Mouse (Mus musculus) CD4-positive, CD25-positive, alpha-beta regulatory T cell (primary cell): ENCODE data around the gene Tpi1. TPM values are rescaled to one million over a fixed set of nuclear protein-coding genes. Genes with fewer than 3 reads are reported as not detected.

Experiments
- polyA plus RNA-seq: library from polyadenylated mRNA; unstranded; fragments of 100-300 nt; shearing (Covaris generic); gene quantifications from one replicate; pipeline ENCODE4 v1.2.1, GENCODE M21; 2017

The Tpi1 gene
- polyA plus RNA-seq: 94.6 TPM

DNA sequence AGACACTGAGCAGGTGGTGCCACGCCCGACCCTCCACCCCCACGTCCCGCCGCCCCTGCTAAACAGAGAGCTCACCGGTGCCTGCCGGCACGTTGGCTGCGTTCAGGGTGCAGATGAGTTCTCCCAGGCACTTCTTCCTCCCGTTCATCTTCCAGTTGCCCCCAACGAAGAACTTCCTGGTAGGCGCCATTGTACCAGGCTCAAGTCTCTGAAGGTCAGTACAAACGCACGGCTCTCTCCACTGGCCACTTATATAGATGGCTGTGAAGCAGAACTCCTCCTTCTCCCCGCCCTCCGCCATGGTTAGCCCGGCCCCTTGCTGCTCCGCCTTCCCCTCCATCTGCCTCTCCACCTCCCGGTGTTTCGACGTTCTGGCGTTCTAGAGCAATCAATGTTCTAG, at the start of gene Tpi1:
Gene Tpi1 (minus strand): TSS at position 364 of the 400 bp plus-strand sequence.

DNA sequence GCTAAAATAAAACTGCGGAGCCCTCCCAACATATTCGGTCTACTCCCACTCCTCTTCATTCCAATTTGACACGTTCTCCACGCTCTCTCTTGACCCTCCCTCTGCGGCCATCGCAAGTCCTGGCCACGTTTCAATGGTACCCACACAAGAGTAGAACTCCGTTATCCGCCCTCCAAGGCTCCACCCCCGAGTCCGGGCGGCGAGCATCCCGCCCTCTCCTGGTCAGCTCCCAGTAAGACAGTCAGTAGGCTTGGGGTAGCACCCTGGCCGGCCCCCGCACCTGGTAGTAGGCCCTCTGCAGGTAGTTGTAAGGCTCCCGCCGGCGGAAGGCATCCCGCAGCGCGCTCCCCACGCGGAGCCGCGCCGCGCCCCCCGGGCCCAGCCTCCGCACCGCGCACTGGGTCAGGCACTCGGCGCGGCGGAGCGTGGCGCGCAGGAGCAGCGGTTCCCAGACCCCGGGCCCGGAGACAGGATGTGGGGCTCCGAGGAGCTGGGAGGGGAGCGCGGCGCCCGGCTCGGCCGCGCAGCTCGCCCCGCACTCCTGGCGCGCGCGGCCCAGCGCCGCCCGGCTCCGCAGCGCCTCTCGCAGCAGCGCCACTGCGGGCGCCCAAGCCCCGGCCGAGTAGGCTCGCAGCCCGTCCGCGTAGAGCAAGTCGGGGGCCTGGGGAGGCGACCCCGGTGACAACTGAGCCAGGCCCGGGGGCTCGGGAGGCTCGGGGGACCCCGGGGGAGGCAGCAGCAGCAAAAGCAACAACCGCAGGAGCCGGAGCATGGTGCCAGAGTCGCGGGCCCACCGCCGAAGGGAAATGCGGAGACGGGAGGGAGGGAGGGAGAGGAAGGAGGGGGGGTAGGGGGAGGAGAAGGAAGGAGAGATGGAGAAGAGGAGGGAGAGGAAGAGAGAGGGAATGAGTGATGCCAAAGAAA, 43.1 kb upstream of the Tpi1 start, which contains the start of gene P3h3:
Gene P3h3 (minus strand): TSS at position 837 of the 924 bp plus-strand sequence.

DNA sequence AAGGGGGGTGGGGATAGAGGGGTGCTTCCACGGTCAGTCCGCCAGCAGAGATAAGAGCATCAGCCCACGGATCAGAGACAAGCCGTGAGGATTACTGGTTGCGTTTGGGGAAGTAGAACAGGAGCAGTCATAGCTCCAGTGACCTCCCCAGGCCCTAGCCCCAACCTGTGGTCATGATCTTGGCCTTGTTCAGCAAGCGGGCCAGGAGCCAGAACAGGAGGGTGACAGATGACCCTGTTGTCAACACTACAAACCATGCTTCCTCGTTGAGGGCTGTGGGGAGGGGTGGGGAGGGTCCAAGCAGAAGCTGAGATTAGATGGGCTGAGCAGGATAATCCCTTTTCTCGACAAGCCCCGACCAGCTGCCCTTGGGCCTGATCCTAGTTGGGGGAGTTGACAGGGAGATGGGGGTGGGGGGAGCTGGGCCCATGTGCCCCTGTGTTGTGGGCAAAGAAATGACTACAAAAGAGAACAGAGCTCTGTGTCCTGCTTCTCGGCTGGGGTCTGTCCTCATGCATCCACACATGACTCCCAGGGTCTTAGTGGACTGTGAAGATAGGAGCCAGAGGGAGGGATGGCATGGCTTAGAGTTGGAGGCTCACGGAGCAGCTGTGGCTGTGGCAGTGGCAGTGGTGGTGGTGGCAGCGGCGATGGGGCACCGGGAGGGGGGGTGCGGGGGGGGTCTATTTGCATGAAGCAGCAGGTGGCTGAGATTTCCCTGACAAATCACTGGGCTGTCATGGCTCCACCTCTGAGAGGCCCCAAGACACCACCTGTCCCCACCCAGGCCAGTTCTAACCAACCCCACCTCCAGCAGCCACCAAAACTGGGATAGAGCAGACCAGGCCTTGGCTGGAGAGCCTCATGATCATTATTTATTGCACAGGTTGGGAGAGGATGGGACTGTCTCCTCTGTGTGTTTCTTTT, 26.4 kb upstream of the Tpi1 start, which contains the start of gene Gnb3:
Gene Gnb3 (minus strand): TSS at position 35 of the 927 bp plus-strand sequence.

DNA sequence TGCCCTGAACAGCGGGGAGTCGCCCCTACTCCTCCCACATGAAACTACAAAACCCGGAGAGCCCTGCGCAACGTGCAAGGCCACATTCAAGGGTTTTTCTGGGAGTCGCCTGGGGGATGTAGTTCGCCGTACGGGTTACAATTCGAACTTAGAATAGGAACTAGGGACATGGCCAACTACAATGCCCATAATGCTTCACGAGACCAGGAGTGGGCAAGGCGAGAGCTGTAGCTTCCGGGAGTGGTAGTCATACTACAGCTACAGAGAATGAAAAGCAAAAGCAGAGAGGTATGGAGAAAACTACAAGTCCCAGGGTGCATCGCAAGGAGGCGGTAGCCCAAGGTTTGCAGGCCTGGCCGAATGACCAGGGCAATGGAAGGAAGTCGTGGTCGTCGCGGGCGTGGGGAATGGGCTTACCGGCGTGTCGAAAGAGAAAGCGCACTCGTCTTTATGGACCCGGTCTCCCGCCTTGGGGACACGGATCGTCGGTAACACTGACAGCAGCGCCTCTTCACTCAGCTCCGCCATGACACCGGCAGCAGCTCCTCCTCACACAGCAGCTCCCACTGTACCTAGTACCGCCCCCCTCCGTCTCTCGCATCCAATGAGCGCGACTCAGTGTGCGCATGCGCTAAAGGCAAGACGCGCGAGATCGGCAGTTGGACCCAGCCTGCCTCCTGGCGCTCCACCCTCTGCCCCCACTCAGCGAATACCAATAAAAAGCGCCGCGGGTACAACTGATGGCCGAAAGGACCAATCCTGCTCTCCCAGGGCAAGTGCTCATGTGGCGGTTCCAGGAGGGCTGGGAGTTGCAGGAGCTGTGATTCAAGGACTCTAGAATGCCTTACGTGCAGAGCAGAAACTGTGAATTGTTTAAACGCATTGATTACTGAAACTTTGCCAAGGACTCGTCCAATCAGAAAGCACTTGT, 15.0 kb upstream of the Tpi1 start, which contains the start of the genes Usp5 and Cdca3:
Gene Usp5 (minus strand): TSS at position 617 of the 931 bp plus-strand sequence.
Gene Cdca3 (plus strand): TSS at position 680 of the 931 bp plus-strand sequence.

DNA sequence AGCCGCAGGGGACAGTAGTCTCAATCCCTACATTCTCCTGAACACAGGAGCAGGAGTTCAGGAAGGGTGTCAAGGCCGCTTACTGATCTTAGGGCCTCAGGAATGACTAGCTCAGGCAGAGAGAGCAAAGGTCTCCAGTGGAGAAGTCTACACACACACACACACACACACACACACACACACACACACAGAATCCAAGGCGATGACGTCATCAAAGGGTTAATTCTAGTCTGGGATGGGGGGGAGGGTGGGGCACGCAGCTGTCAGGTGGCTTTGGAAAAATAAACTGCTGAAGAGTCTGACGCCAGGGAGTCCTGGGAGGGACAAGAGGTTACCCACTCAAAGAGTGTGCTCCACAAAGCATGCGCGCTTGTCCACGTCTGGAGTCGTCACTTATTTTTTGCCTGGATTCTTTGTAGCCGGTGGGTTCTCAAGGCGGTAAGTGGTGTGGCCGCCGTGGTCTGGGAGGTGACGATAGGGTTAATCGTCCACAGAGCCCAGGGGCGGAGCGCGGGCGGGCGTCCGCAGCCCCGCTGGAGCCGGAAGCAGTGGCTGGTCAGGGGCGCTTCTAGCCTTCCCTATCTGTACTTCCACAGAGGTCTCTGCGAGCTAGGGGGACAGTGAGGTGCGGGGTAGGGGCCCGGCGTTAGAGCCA, 5.6 kb downstream of the Tpi1 start, which contains the start of gene Spsb2:
Gene Spsb2 (plus strand): TSS at position 304 of the 655 bp plus-strand sequence.

DNA sequence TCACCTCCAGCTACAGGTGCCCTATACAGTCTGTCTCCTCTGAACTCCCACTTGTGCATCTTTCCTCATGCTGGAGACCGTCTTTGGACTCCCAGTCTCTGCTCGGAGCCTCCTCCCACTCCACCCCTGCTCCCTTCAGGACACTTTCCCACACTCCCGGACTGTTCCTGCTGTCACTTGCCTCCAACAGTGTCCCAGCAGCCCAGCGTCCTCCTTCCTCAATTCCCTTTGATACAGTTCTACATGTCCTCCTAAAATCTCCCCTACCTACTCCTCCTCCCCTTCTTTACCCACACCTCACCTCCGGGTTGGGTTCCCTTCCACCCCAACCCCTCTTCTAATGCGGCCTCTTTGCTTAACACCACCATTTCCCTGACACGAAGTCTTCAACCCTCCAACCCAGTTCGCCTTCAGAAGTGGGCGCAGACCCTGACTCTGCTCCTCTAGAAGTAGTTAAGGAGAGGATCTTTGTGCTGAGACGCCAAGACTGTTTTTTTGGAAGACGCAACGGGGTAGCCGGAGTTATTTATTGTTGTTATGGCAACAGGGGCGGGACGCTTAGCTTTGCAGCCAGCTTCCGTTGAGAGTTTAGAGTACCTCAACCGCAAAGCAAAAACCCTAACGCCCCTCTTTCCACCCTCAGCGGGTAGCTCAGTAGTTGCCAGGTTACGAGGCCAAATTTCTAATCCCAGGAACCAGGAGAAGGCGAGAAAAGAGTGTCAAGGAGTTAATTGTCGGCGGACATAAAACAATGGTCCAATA, 34.7 kb downstream of the Tpi1 start, which contains the start of gene Lrrc23:
Gene Lrrc23 (minus strand): TSS at position 506 of the 762 bp plus-strand sequence.

DNA sequence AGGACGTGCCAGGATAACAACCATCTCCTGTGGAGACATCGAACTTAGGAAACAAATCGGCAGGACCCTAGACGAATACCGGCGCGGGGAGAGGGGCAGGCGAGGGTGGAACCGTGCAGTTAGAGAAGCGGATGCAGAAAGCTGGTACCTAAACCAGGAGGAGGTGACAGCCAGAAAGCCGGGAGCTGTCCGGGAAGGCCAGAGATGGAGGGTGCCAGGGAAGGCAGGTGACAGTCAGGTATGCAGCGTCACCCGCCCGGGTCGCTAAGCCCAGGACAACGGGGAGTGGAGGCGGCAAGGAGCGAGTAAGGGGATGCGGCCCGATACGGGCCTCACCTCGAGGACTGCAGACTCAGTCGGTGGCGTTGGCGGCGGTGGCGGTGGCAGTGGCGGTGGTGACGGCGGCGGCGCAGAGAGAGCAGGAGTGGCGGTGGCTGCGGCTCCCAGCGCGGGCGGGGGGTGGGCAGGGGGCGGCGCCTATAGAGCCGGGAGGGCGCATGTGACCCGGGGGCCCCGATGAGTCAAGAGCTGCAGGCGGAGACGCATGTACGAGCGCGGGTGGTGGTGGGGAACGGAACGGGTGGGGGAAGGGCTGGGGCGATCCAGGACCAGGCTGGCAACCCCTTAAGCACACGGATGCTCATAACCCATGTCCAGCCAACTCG, 44.9 kb downstream of the Tpi1 start, which contains the start of gene Eno2:
Gene Eno2 (minus strand): TSS at position 573 of the 665 bp plus-strand sequence.

Other genes with a start within 250 kb of the Tpi1 start
- not detected for gene C1rb, start 244.0 kb downstream of the Tpi1 start, polyA plus RNA-seq
- gene C1s2, start 178.2 kb downstream of the Tpi1 start, polyA plus RNA-seq: not detected
- 58.1 TPM for gene Lpcat3, start 151.3 kb downstream of the Tpi1 start, polyA plus RNA-seq
- 298 TPM for gene Emg1, start 102.1 kb downstream of the Tpi1 start, polyA plus RNA-seq
- 218 TPM for gene Phb2, start 102.0 kb downstream of the Tpi1 start, polyA plus RNA-seq
- 385 TPM for gene Ptpn6, start 75.6 kb downstream of the Tpi1 start, polyA plus RNA-seq
- 417 TPM for gene Grcc10, start 72.9 kb downstream of the Tpi1 start, polyA plus RNA-seq
- gene Gm45234, start 58.3 kb downstream of the Tpi1 start, polyA plus RNA-seq: not detected
- gene Atn1, start 57.8 kb downstream of the Tpi1 start, polyA plus RNA-seq: 7.2 TPM
- gene Eno2, start 44.6 kb downstream of the Tpi1 start, polyA plus RNA-seq: 6.6 TPM
- 1.3 TPM for gene Lrrc23, start 34.6 kb downstream of the Tpi1 start, polyA plus RNA-seq
- 2.7 TPM for gene Spsb2, start 5.6 kb downstream of the Tpi1 start, polyA plus RNA-seq
- gene Usp5, start 15.2 kb upstream of the Tpi1 start, polyA plus RNA-seq: 116 TPM
- 6.9 TPM for gene Cdca3, start 15.3 kb upstream of the Tpi1 start, polyA plus RNA-seq
- gene Gnb3, start 26.0 kb upstream of the Tpi1 start, polyA plus RNA-seq: not detected
- 0.20 TPM for gene P3h3, start 43.5 kb upstream of the Tpi1 start, polyA plus RNA-seq
- 0.38 TPM for gene Gpr162, start 49.7 kb upstream of the Tpi1 start, polyA plus RNA-seq
- gene Cd4, start 73.9 kb upstream of the Tpi1 start, polyA plus RNA-seq: 401 TPM
- 3.4 TPM for gene Lag3, start 97.4 kb upstream of the Tpi1 start, polyA plus RNA-seq
- 36.6 TPM for gene Ptms, start 105.8 kb upstream of the Tpi1 start, polyA plus RNA-seq
- gene Mlf2, start 117.1 kb upstream of the Tpi1 start, polyA plus RNA-seq: 200 TPM
- gene Cops7a, start 151.2 kb upstream of the Tpi1 start, polyA plus RNA-seq: 84.6 TPM
- 0.48 TPM for gene Pianp, start 182.4 kb upstream of the Tpi1 start, polyA plus RNA-seq
- gene Zfp384, start 194.8 kb upstream of the Tpi1 start, polyA plus RNA-seq: 73.2 TPM
- 98.8 TPM for gene Ing4, start 225.5 kb upstream of the Tpi1 start, polyA plus RNA-seq
- 18.6 TPM for gene Acrbp, start 235.4 kb upstream of the Tpi1 start, polyA plus RNA-seq